Mouse (Mus musculus) ovary, postnatal 14 days (tissue): Measurements from ENCODE around the gene Arhgap31.

Experiments used
- DNase-seq: peaks from one replicate; pipeline ENCODE4 v3.0.0; 2022; ENCODE audit warnings: low spot score

Gene Arhgap31

DNA sequence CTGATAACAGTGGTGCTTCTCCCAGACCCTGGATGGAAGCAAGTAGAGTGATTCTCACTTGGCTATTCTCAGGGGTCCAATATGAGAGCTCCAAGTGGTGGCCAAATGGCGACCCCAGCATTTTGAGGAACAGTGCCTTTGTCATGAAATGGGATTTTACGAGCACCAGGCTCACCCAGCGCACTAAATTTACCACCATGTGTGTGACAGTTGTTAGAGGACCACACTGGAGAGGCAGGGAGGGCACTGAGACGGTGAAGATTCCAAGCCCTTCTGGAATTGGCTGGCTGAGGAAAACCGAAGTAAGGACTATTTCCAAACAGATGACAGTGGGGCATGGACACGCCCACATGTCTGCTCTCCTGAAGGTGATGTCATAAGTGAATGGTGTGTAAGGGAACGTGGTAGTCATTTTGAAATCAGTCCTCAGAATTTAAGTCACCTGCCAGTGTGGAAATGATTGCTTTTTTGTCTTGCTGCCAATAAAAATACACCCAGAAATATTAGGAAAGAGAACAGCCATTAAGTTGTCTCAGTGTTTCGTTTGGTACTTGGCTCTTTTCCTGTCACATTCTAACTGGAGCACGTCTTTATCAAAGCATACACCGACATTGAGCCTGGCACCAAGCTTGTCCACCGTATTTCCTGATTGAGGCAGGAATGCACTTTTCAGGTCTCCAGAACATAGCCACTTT, 113.9 kb downstream of the Arhgap31 start:
- no peak for DNase-seq

DNA sequence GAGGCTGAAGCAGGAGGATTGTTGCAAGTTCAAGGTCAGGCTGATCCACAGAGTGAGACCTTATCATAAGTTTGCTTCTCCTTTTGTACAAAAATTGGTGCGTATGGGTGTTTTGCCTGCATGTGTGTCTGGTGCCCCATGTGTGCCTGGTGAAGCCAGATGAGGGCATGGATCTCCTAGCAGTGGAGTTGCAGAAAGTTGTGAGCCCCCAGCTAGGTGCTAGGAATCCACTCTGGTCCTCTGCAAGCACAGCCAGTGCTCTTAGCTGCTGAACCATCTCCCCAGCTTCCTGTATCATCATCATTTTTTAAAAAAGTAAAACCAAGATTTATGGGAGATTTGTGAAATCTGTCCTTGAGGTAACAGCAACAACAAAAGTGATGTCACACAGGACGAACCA, 116.4 kb downstream of the Arhgap31 start:
- DNase-seq, result no peak

DNA sequence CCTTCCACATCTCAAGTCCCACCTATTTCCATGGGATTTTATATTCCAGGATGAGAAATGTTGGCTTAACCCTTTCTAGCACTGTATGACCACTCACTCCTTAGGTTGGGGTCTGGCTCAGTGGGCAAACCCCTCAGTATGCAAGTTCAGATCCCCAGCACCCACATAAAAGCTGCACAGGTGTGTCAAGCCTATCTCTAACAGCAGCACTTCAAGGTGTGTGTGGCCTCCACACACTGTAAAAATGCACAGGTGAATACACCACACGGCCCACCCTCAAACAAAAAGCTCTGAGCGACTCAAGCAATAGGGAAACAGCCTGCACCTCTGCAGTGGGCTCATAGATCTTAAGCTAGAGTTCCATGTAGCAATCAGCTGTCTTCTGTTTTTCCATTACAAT, 117.0 kb downstream of the Arhgap31 start:
- DNase-seq, result no peak

DNA sequence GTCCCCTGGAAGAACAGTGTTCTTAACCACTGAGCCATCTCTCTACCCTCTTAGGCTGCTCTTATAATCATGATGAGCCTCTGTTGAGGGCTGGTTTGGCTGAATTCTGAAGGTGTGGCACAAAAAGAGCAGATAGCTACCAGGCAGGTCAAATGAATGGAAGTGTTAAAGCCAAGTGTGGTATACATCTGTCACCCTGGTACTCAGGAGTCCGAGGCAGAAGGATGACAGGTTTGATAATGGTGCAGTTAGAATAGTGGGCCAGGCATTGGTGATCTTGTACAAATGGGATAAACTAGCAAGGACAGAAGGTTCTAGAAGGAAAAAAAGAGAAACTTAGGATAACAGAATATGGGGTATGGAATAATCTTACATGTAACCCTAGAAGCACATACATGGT, 118.6 kb downstream of the Arhgap31 start:
- DNase-seq, result no peak

DNA sequence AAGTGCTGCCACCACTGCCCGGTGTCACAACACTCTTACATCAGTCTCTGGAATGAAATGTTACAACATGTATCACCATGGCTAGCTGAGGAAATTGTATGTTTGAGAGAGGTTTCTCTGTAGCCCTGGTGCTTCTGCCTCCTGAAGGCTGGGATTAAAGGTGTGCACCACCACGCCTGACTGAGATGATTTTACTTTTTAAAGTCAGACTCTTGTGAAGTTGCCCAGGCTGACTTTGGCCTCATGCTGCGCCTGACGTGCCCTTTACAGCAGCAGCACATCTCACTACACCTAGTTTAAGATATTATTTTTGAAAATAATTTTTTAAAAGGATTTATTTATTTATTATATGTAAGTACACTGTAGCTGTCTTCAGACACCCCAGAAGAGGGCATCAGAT, 120.1 kb downstream of the Arhgap31 start:
- no peak for DNase-seq

DNA sequence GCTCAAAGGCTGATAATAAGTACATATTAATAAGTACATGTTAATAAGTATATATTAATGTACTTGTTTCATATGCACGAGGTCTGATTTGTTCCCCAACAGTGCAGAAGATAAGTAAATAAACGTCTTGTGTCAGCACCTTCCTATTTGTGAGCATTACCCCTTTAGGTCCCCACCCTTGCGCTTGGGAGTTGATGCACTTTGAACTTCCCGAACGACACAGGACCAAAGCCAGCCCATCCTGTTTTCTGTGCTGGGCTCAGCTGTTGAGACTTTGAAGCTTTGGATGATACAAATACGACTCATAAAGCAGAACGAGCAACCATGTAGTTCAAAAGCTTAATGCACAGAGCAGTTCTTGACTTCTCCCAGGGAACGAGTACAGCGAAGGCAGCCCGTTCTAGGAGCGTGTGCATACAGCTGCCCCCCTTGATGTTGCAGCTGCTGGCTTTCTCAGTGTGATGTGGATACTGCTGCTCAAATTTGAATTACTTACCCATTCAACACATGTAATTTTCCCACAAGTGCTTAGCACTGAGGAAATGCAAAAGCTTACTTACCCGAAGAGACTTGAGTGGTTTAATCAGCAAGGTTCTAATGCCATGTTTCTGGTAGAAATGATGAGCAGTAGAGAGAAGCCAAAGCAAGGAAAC, 120.9 kb downstream of the Arhgap31 start:
- no peak for DNase-seq

DNA sequence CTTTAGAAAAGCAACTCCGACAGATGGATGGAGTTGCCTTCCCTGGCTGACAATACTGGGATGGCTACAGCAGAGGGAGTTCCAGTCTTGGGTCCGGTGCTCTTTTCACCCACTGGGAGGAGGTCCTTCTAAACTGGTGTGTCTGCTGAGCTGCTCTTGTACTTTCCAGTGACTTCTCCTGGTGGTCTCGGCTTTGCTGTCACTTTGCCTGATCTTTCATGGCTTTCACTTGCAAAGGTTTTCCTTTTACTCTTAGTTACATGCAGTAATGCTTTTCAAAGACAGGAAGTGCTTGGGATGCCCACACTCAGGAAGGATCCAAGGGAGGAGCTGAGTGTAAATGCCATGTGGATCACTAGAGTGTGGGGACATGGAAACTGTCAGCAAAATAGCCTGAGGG, 121.6 kb downstream of the Arhgap31 start:
- no peak for DNase-seq

DNA sequence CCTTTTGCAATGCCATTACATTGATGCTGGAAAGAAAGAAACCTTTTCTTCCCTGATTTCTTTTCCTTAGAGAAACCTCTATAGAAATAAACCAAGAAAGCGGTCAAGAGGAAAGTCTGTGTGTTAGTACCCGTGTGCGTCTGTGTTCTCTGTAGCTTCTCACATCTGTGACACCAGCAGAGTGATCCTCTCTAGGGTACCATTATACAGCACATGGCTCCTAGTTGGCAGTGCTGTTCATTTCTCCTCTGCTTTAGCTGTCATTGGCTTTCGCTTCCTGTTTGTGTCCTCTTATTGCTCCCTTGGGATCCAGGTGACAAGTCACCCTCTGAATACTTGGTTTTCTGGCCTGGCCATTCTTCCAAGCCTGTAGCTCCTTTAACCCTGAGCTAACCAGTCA, 125.5 kb downstream of the Arhgap31 start:
- no peak for DNase-seq

DNA sequence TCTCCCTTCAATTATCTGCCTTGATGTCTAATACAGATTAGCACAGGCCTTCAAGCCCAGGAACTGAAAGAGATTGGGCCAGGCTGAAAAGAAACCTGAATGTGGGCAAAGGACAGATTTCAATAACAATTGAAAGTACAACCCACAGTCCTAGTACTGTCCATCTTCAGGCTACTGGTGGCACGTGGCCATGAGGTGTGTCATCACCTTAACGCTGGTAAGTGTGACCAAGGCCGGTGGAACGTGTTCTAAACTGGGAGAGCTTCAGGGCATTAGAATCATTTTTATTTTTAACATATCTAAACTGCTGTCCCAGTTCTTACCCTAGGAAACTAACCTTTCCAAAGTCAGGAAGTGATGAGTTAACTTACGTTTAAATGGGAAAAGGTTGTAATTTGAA, 125.9 kb downstream of the Arhgap31 start:
- no peak for DNase-seq

DNA sequence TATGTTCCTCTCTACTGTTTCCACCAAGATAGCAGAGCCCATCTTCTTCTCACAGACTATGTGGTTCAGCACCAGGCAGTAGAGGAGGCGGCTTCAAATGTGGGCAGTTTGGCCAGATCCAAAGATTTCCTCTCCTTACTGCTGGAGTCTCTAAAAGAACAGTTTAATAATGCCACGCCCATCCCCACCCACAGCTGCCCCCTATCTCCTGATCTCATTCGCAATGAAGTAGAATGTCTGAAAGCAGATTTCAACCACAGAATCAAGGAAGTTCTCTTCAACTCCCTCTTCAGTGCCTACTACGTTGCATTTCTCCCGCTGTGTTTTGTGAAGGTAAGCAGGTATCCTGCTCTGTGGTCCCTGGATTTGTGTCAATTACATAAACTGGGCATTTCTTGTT, 127.9 kb downstream of the Arhgap31 start:
- DNase-seq, result no peak

DNA sequence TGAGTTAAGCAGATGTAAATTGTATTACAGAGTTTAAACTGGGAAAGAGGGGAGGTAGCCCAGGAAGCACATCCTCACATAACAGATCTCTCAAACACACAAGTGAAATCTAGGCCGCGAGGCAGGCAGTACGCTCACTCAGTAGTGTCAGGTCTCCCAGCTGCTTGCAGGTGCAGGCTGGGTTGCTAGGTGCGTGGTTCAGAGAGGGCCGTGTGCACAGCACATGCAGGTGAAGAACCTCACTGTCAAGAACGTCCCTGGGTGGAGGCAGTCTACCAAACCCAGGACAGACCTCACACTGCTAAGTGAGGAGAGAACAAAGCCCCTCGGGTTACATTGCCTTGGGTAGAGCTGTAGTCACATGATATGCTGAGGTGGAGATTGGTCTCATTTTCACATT, 128.3 kb downstream of the Arhgap31 start:
- no peak for DNase-seq

DNA sequence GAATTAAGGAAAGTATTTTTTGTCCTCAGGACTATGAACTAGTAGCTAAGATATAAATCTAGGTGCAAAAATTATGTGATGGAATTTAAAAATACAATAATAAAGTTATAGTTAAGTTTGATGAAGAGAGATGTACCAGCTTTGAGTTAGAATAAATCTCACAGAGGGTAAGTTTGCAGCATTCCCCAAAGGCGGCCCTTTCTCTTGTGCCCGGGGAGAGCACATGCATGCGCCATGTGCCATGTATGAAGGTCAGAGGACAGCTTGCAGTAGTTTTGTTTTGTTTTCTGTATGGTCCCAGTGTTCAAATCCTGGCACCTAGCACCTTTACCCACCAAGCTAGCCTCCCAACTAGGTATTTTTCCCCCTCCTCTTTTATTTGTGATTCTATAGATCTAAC, 141.6 kb downstream of the Arhgap31 start:
- no peak for DNase-seq

DNA sequence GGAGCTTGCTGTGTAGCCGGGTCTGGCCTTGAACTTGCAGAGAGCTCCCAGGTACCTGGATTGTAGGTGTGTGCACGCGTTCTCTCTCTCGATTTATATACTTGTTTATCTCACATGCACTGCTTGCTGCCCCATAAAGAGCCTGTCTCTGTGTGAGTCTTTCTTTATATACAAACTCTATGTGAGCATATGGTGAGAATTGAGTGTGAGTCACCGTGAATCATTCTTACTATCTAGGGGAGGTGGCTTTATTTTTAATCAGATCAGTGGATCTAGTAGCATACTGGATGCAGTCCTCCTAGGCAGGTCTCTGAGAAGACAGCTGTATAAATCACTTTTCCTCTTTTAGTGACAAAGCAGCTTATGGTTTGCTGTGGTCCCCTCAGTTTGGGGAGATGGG, 144.9 kb downstream of the Arhgap31 start:
- DNase-seq, result no peak

DNA sequence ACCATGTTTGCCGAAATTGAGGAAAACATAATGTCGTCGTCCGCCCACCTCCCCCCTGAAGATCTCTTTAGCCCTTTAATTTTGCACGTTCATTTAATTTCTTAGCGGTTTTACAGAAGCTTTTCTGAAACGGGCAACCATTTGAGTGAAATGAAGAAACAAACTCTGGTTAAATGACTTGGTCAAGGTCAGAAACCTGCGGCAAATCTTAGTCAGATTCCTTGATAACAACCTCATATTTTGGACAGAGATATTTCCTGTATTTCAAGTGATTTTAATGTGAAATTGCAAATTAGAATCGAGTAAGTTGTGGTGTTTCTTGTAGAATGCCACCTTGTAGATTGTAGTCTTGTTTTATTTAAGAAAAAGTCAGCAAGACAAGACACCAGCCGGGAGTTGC, 149.6 kb downstream of the Arhgap31 start:
- DNase-seq, result no peak

DNA sequence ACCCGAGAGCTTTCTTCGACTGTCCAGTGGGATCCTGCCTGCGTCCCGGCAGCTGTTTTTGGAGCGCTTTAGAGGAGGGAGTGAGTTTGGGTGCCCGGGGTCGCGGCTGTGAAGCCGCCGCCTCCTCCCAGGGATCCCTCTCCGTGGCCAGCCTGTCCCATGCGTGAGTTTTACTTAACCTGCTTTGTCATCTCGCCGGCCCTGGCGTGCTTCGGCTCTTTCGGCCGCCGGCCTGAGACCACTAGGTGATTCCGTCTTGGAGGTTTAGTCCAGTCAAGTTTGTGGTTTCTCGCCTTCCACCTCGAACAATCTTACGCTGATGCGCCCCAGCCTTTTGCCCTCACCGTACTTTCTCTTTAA, 150.1 kb downstream of the Arhgap31 start:
- no peak for DNase-seq

DNA sequence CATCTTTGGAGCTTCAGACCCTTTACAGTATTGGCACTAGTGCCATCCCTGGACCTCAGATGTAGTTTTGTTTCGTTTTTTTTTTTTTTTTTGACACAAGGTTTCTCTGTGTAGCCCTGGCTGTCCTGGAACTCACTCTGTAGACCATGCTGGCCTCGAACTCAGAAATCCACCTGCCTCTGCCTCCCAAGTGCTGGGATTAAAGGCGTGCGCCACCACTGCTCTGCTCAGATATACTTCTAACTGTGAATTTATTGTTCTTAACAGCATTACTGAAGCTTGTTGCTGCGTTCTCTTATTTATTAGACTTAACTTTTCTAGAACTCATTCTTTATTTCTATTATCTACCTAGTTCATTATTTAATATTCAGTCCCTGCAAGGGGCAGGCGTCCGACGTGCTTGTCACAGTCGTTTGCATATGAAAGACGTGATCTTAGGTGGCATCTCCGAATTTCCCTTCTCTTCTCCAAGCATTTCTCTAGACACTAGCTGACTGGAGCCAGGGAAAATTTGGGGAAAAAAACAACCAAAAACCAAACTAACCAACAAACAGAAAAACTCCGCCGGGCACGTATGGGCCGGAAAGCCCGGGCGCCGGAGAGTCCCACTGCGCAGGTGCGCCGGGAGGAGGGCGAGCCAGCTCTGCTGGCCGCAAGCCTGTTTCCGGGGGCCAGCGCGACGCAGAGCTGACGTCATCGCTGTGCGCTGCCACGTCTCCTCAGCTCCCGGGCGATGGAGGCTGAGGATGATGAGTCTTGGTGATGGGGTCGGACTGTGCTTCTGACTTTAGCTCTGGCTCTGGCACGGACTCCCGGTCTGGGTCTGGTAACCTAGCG, 150.7 kb downstream of the Arhgap31 start:
- DNase-seq, result peak; percentile 97

DNA sequence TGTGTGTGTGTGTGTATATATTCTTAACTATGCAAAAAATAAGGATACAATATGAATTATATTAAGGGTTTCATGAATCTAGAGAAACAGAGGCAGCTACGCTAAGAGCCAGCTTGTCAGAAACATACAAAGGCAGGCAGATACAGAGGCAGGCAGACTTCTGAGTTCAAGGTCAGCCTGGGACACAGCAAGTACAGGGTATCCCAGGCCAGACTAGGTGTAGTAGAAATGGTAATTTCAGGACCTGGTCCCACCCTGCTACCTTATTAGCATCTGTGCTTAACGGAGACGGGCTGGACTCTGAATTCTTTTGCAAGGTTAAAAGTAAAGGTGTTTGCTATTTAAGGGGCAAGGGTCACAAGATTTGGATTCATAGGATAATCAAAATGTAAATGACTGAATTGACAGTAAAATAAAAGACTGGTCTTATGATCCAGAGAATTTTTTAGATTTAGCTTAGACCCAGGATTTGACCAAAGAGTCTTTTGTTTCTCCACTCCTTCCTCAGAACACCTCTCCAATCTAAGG, 154.8 kb downstream of the Arhgap31 start, which contains the start of gene Tmem39a:
Gene Tmem39a, plus strand, starts transcription at position 478 of the 528 bp plus-strand sequence.
- no peak for DNase-seq

DNA sequence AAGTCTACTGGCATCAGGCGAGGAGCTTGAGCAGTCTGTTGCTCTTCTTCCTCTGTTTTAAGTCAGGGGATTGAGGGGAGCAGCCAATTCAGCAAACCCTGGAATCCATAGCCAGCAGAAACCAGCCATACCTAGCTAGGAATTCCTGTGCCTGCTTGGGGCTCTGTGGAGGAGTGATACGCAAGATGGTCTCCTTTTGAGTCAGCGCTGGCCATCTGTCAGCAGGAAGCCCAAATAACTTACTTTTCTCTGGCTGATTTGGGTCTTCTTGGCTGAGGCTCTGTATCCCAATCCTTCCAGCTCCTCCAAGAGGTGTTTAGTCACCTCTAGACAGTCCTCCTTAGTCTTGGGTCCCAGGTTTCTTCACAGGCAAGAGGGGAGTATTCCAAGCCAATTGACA, 157.1 kb downstream of the Arhgap31 start:
- DNase-seq, result no peak

DNA sequence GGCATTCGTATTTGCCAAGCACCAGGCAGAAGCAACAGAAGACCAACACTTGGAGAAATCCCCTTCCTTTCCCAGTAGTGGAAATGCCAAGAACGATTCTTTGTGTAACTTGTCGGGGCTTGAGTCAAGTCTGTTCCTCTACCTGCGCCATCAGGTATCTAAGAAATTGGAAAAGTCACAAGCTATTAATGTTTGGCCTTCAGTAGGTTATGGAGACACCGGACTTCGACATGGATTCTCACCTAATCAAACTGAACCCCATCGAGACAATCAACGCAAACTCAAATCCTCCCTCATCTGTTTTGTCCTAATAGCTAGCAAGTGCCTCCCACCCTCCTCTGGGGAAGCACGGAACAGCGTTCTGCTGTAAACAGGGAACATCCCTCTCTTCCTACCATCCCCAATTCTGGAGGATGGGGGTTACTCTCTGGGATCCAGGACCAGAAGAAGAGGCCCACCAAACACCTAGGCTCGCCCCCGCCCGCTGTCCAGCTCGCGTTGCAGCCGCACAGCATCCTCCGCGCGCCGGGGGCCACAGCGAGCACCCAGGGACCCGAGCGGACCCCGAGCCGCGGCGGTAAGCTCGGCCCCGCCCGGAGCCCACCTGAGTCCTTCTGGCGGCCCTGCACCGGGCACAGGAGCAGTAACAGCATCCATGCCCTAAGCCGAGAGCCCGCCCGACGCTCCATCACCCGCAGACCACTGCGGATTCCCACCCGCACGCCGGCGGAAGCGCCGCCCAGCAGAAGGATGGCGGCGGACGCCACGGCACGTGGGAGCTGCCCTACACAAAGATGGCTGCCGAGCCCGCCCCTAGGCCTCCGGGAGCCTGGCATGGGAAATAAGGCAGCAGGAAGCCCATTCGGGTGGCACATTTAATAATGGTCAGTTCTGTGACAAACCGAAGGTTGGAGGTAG, 163.3 kb downstream of the Arhgap31 start, which contains the start of gene Poglut1:
Gene Poglut1, minus strand, starts transcription at position 780 of the 918 bp plus-strand sequence.
- peak; percentile 71 for DNase-seq
